Mouse (Mus musculus) embryonic stem cell, embryonic (primary cell): ENCODE results near the gene 1110017D15Rik.

Experiments used
- CTCF ChIA-PET, 4 experiments: fragments of 300-600 bp in 2 of 4; fragments of 350-600 bp in 2 of 4; sonication (Branson Sonifier 250); formaldehyde crosslinking; loops; one replicate each; lab custom pipeline; 2022; ENCODE audit warnings: inconsistent platforms in 2 of 4; lab: Charles Lee
- POLR2A ChIA-PET, 4 experiments: fragments of 300-600 bp in 2 of 4; fragments of 350-600 bp in 2 of 4; sonication (Branson Sonifier 250); formaldehyde crosslinking; loops; one replicate each; lab custom pipeline; 2022; ENCODE audit warnings: antibody characterized with exemption in 4 of 4, inconsistent platforms in 1 of 4; lab: Charles Lee

1110017D15Rik gene

DNA sequence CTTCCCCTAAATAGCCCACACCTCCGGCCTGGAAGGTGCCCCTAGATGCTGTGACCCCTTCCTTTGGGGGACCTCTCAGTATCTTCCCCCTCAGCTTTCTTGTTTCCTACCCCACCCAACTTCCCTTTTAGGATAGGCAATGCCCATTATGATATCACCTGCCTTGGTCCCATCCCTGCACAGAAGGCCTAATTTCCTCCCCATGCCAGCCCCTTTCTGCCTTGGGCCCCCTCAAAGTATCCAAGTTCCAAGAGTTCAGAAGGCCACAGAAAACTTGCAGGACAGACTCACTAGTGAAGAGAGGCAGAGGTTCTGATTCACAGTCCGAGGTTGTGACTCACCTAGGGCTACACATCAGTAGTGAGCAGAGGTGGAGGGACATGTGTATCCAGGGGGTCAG, at the start of gene 1110017D15Rik:
TSS of gene 1110017D15Rik (minus strand) at position 101 of the 400 bp plus-strand sequence.
- ChIA-PET CTCF (interaction anchor here in 3 of 4 experiments (0.5 to 1.4 kb wide), 4 partner anchors 8 to 48 kb away, joined by 3 to 5 read pairs (median 4); no protein-coding TSS in a partner anchor), POLR2A (no interaction called here)

DNA sequence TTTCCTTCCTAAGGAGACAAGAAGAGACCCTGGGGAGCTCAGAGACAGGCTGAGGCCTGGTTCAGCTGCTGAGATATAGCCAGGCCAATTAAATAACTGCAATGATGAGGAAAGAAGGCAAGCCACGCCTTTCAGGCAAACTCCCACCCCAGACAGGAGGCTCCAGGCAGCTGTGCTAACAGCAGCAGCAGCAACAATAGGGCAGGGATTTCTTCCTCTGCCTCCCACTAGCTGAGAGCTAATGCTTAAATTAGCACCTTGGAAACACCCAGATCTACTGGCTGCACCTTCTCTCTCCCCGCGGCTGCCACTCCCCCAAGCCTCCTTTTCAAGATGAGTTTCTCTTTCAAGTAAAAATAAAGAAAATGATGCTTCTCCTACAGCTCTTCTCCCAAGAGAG, 49.0 kb upstream of the 1110017D15Rik start:
- CTCF ChIA-PET: interaction anchor here in 2 of 4 experiments (1.0 to 1.7 kb wide), 6 partner anchors 14 to 141 kb away, joined by 3 to 9 read pairs (median 4); no protein-coding TSS in a partner anchor
- POLR2A ChIA-PET: interaction anchor here in 2 of 4 experiments (0.6 to 1.7 kb wide), 3 partner anchors 10 to 442 kb away, joined by 3 to 6 read pairs (median 4); partner anchors contain the start of gene Nol6 (in 1 of the 2)

DNA sequence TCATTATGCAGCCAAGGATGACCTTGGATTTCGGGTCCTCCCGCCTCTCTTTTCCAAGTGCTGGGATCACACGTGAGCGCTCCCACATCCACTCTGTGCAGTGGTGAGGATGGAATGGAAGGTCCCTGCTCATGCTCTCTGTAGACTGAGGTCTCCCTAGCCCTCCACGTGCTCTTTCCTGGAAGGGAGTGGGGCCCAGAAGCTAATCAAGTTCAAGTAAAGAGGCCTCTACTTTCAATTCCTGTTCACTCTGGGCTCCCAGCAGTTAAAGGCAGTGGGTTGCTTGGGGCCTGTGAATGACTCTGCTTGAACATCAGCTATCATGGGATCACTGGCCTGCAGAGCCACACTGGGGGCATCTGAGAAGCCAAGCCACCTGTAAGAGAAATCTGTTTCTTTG, 46.2 kb upstream of the 1110017D15Rik start:
- ChIA-PET CTCF (no interaction called here), POLR2A (no interaction called here)

DNA sequence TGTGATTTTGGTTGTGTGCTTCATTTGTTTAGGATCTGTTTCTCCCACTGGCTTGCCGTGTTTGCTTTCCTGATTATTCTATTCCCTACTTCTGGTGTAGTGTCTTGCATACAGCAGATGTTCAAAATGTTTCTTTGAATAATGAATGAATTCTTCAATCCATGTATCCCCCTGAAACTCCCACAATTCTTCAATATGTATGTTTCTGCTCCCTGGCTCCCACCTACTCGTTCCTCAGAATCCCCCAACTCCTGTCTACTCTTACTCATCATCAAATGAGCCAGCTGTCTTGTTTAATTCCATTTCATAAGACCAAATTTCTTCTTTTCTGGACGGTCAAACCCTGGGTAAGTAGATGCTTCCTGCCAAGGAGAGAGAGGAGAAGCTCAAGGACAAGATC, 40.0 kb upstream of the 1110017D15Rik start:
- ChIA-PET CTCF (interaction anchor here in 1 of 4 experiments (1.1 to 1.2 kb wide), 2 partner anchors 15 to 88 kb away, joined by 3 read pairs; no protein-coding TSS in a partner anchor), POLR2A (interaction anchor here in 1 of 4 experiments (2.3 kb wide), 1 partner anchor 12 kb away, joined by 6 read pairs; the partner anchor contains the start of genes Dnaic1 and Fam219a)

DNA sequence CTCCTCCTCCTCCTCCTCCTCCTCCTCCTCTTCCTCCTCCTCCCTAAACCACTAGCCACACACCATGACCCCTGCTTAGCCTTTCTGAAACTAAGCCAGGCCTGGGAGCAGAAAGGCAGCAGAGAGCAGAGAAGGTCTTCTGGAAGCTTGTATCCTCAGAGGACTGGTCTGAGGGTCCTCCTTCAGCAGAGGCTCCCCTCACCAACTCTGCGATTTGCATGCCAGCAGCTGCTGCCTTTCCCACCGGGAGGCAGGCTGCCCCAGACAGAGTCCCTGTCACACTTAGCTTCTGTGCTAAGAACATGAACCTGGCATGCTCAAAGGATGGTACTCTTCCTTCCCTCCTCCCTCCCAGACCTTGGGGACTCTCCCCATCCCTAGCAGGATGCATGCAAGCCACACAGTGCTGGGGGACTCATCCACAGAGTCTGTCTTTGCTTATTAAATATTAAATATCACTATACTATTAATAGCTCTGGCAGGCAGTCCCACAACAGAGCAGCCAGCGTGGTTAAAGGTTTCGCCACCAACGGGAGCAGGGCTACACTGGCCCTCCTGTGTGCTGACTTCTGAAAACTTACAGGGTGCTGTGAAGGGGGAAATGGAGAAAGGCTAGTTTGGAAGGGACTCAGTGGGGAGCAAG, 39.3 kb upstream of the 1110017D15Rik start:
- CTCF ChIA-PET: interaction anchor here in 3 of 4 experiments (0.7 to 1.7 kb wide), 8 partner anchors 13 to 157 kb away, joined by 3 to 5 read pairs (median 3); partner anchors contain the start of genes Dnaic1 (in 1 of the 3), Fam219a (in 1 of the 3) and Rpp25l (in 1 of the 3)
- POLR2A ChIA-PET: interaction anchor here in 2 of 4 experiments (0.7 to 2.3 kb wide), 3 partner anchors 9 to 13 kb away, joined by 3 to 6 read pairs (median 6); partner anchors contain the start of genes Dnaic1 (in 1 of the 2) and Fam219a (in 1 of the 2)

DNA sequence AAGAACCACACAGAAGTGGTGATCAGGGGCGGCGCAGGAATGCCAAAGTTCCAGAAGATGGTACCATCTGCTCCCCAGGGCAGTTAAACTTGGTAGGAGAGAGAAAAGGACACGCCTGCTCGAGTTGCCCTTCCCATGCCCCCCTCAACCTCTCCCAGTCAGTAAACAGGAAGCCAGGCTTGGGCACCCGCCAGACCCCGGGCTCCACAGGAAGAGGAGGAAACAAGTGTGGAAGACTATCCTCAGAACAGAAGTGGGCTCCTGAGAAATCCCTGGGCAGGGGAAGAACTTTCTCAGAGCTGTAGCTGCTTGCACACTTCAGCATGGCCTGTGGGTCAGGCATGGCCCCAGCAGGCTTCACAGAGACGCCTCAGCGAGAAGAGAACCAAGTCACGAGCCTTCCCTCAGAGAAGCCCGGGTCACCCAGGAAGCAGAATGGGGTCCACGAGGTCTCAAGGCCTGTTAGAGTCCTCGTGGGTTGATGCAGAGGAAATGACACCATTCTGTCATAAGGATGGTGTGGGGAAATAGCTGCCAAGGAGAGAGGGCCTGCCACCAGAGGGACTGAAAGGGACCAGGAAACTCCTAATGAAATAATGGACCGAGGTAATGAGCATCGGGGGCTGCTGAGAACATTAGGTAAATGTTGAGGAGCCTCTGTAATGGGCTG, 38.0 kb upstream of the 1110017D15Rik start:
- ChIA-PET CTCF (interaction anchor here in 2 of 4 experiments (0.6 to 1.7 kb wide), 6 partner anchors 14 to 159 kb away, joined by 3 to 5 read pairs (median 3); partner anchors contain the start of genes Dnaic1 (in 1 of the 2), Fam219a (in 1 of the 2) and Rpp25l (in 1 of the 2)), POLR2A (interaction anchor here in 2 of 4 experiments (1.1 to 2.3 kb wide), 3 partner anchors 11 to 14 kb away, joined by 6 read pairs; partner anchors contain the start of genes Dnaic1 (in 2 of the 2) and Fam219a (in 2 of the 2))

DNA sequence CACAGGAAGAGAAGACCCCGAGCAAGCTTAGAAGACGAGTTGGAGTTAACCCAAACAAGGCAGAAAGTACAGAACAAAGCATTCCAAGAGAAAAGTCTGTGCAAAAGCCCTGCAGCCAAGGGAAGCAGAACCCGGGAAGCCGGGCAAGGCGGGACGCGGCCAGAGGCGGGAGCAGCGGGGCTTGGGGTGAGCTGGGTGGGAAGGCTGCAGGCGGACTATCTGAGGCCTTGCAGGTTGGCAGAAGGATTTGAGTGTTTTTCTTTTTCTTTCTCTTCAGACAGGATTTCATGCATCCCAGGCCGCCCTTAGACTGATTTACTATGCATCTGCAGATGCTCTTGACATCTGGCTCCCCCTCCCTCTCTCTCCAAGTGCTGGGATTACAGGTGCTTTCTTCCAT, 36.0 kb upstream of the 1110017D15Rik start:
- ChIA-PET CTCF (interaction anchor here (0.5 to 2.8 kb wide), 59 partner anchors 10 to 502 kb away, joined by 3 to 34 read pairs (median 5); partner anchors contain the start of genes Cntfr (in 2 of the 4), Dnaic1 (in 2 of the 4), Fam219a (in 2 of the 4) and AI464131 (in 1 of the 4)), POLR2A (interaction anchor here in 2 of 4 experiments (1.9 to 2.5 kb wide), 2 partner anchors 16 kb away, joined by 6 to 8 read pairs; partner anchors contain the start of genes Dnaic1 (in 2 of the 2) and Fam219a (in 2 of the 2))

DNA sequence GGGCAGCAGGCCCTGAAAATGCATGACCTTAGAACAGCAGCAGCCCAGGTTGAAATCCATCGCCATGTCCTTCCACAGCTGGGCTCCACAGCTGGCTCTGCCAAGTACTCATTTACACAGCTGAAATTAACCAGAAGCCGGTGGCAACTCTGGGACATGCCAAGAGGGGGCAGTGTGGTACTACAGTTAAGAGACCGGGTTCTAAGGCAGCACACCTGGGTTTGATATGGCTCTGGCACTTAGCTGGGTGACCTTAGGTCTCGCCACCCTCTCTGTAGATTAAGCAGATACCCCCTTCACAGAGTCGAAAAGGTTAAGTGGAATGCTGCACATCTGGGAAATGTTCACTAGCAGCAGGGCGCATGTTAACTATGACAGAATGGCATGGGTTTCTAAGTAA, 35.4 kb upstream of the 1110017D15Rik start:
- ChIA-PET CTCF (interaction anchor here (0.5 to 2.8 kb wide), 81 partner anchors 9 to 502 kb away, joined by 3 to 34 read pairs (median 4); partner anchors contain the start of genes Cntfr (in 3 of the 4), Dnaic1 (in 3 of the 4), Fam219a (in 3 of the 4) and AI464131 (in 1 of the 4)), POLR2A (interaction anchor here in 2 of 4 experiments (0.6 to 2.5 kb wide), 5 partner anchors 15 to 162 kb away, joined by 3 to 8 read pairs (median 4); partner anchors contain the start of genes Dnaic1 (in 2 of the 2) and Fam219a (in 2 of the 2))

DNA sequence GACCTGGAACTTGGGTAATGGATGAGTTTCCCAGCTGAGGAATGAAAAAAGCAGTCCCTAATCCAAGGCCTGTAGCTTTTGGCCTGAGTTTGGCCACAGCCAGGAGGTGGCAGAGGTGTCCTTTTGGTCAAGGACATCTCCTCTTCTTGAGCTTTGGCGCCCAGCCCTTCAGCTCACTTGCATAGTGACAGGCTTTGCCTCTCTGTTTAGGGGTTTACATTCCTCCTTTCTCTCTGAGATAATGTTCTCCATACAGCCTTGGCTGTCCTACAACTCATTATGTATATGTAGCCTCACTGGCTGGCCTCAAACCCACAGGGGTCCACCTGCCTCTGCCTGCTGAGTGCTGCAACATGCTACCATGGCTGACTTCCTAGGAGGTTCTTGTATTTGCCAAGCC, 30.0 kb upstream of the 1110017D15Rik start:
- ChIA-PET POLR2A (interaction anchor here in 2 of 4 experiments (0.7 to 1.5 kb wide), 4 partner anchors 13 to 499 kb away, joined by 3 to 5 read pairs (median 3); no protein-coding TSS in a partner anchor), CTCF (interaction anchor here in 3 of 4 experiments (0.5 to 1.5 kb wide), 5 partner anchors 56 to 223 kb away, joined by 3 to 5 read pairs (median 4); no protein-coding TSS in a partner anchor)

DNA sequence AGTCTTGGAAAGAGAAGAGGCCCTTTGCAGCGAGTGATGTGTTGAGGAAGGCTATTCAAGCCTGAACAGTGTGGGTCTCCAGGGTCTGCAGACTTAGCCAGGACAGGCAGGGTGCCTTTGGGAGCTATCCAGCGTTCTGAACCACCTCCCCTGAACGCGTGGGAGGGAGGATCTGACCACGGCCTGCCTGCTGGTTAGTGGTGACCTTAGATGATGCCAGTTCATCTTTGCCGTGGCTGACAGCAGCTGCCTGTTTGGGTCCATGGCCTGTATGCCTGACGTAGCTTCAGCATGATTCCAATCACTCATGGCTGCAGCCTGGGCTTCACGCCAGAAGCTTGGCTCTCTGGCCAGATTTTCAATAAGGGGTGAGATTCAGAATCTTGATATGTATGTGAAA, 28.9 kb upstream of the 1110017D15Rik start:
- CTCF ChIA-PET: interaction anchor here (0.6 to 1.5 kb wide), 6 partner anchors 24 to 168 kb away, joined by 3 to 4 read pairs (median 4); partner anchors contain the start of genes Dnaic1 (in 1 of the 4) and Fam219a (in 1 of the 4)
- POLR2A ChIA-PET: interaction anchor here in 2 of 4 experiments (0.6 to 1.5 kb wide), 3 partner anchors 85 to 381 kb away, joined by 3 to 5 read pairs (median 3); no protein-coding TSS in a partner anchor

DNA sequence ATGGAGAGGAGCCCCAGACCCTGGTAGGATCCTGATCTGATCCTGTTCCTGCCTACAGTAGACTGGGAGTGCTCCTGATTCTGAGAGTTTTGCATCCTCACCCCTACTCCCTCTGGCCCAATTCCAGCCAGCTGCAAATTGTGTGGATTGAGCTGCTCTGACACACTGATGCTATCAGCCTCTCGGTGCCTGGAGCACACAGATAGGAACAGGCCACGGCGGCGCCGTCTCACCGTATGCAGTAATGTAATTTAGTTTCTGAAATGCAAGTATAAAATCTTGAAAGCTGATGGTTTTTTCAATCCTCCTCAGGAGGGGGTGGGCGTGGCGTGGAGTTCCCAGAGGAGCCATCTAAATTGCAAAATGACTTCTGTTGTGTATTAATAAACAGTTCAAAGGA, 25.0 kb upstream of the 1110017D15Rik start:
- POLR2A ChIA-PET: interaction anchor here in 1 of 4 experiments (0.7 to 1.8 kb wide), 2 partner anchors 162 to 228 kb away, joined by 3 to 4 read pairs; partner anchors contain the start of gene Dcaf12

DNA sequence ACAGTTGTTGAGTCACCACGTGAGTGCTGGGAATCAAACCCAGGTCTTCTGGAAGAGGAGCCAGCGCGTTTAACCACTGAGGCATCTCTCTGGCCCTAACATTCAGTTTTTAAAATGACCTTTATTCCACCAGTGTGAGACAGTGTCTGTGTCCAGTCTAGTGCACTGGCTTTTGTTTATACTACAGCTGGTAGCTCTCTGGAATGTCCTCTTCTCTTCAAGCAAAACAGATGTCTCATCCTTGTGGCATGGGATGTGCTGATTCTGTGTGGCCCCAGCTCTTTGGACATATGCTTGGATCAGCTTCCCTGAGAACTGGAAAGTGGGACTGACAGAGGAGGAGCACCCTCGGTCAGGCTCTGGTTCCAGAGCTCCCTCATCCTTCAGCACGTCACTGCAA, 17.7 kb upstream of the 1110017D15Rik start:
- ChIA-PET CTCF (no interaction called here), POLR2A (no interaction called here)

More for the DNA sequence above, 25.0 kb upstream of the 1110017D15Rik start:
- CTCF ChIA-PET: interaction anchor here in 3 of 4 experiments (1.1 to 2.1 kb wide), 4 partner anchors 10 to 14 kb away, joined by 3 to 7 read pairs (median 5); no protein-coding TSS in a partner anchor

DNA sequence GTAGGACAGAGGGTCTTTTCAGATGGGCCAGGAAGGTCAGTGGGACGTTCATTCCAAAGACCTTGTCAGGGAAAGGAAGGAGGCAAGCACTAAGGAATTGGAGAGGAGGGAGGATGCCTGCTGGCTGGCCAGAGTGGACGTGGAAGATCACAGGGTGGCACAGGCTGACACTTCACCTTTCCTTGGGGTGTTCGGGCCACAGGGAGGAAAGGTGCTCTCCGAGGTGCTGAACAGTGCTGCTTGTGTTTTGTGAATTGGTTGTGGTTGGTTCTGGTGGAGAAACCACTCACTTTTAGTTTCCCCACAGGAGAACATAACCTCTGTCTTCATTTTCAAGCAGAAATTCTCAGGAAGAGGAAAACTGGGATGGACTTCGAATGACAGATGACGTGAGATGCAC, 15.3 kb upstream of the 1110017D15Rik start:
- ChIA-PET POLR2A (interaction anchor here in 1 of 4 experiments (1.0 kb wide), 1 partner anchor 9 kb away, joined by 3 read pairs; no protein-coding TSS in a partner anchor), CTCF (interaction anchor here in 2 of 4 experiments (0.7 to 1.0 kb wide), 2 partner anchors 37 to 1435 kb away, joined by 3 read pairs; partner anchors contain the start of genes Dnaic1 (in 1 of the 2) and Fam219a (in 1 of the 2))

DNA sequence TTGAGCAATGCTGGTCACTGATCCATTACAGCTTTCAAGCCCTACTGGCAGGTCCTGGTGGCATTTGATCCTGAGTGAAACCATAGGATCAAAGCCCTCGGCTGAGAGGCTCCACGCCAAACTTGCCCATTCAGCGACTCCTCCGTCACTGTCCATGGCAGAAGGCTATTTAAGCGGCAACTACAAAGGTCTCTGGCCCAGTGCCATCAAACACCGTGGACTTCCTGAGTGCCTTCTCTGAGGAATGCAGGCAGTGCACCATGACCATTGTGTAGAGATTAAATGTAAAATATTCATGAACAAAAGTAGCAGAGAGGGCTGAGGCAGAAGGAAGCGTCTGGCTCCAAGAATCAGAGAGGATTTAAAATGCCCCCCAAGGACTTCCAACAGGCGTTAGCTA, 10.9 kb upstream of the 1110017D15Rik start:
- POLR2A ChIA-PET: interaction anchor here in 1 of 4 experiments (1.0 kb wide), 1 partner anchor 41 kb away, joined by 4 read pairs; the partner anchor contains the start of genes Dnaic1 and Fam219a

DNA sequence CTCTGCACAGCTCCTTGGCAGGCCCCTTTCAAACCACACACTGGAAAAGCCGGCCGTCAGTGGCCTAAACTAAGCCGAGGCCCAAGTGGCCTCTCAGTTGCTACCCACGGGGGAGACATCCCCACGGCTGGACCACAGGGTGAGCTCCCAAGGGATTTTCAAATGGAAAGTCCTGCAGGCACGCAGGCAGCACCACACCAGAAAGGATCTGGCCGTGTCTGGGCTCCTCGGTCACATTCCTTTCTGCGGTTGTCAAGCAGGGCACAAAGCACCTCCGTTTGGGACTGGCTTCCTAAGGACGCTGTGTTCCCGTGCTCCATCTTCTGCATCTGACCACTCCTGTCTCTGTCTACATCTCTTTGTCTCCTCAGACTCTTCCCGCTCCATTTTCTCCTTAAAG, 9.9 kb upstream of the 1110017D15Rik start:
- POLR2A ChIA-PET: interaction anchor here in 1 of 4 experiments (1.1 kb wide), 1 partner anchor 180 kb away, joined by 3 read pairs; no protein-coding TSS in a partner anchor

More for the DNA sequence above, 10.9 kb upstream of the 1110017D15Rik start:
- CTCF ChIA-PET: no interaction called here

DNA sequence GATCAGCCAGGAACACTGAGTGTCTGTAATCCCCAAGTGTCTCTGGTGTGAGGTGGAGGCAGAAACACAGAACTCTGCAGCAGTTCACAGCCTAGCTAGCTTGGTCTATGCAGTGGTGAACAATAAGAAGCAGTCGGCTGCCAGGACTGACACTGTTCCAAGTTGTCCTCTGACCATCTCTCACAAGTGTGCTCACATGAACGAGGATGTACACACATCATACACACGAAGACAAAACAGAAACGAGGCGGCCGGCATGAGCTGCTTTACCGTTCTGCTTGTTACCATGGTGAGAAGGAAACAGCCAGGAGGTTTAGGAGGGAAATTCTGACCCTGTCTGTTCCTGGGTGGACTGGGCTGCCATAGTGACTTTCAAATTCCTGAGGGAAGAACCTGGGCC, 9.4 kb upstream of the 1110017D15Rik start:
- CTCF ChIA-PET: interaction anchor here in 2 of 4 experiments (0.9 kb wide), 2 partner anchors 22 to 146 kb away, joined by 3 to 9 read pairs; no protein-coding TSS in a partner anchor
- POLR2A ChIA-PET: interaction anchor here in 1 of 4 experiments (1.1 kb wide), 1 partner anchor 181 kb away, joined by 3 read pairs; no protein-coding TSS in a partner anchor

More for the DNA sequence above, 9.9 kb upstream of the 1110017D15Rik start:
- CTCF ChIA-PET: no interaction called here

DNA sequence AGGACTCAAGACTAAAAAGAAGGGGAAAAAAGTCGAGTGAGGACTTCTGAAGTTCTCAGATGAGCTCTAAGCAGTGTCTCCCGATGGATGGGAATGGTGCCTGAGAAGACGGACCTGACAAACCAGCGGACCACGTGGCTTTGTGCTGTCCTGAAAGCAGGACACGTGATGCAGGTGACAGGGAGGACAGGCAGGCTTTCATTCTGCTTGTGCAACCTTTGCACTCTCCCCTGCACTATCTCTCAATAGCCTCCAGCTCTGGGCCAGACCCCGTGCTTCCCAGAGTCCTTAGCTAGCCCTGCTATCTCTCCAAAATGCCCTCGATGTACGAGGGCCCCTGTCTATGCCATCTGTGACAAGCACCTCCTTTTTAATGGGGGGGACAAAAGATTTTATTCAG, 7.7 kb upstream of the 1110017D15Rik start:
- POLR2A ChIA-PET: interaction anchor here in 1 of 4 experiments (1.4 kb wide), 1 partner anchor 39 kb away, joined by 3 read pairs; no protein-coding TSS in a partner anchor
- CTCF ChIA-PET: interaction anchor here in 2 of 4 experiments (1.1 to 1.3 kb wide), 3 partner anchors 21 to 56 kb away, joined by 3 to 4 read pairs (median 3); no protein-coding TSS in a partner anchor
